Mouse (Mus musculus): ENCODE results near the gene 3110021N24Rik. TPM values are rescaled to one million over a fixed set of nuclear protein-coding genes. Genes with fewer than 3 reads are reported as not detected.
A peak's percentile ranks its signal among the peaks of the same experiment; 100 is the strongest.

Gene 3110021N24Rik
- polyA plus RNA-seq, 1 experiment from 2014 or later: 0.45 TPM

- Histone ChIP-seq H3K9ac (ENCODE audit: low read length) (no peak overlapping the region), H3K4me2 (no peak overlapping the region), H3K27ac (ENCODE audit: low read depth, low read length) (no peak overlapping the region), H3K4me3 (ENCODE audit: low read depth, low read length) (no peak overlapping the region), H3K36me3 (ENCODE audit: control insufficient read depth, insufficient read depth, low read length) (no peaks in the 10 kb centered on the region), H3K27me3 (ENCODE audit: control insufficient read depth, insufficient read depth, low read length) (no peaks in the 10 kb centered on the region), H3K4me1 (ENCODE audit: control insufficient read depth, insufficient read depth, low read length) (no peaks in the 10 kb centered on the region), H3K9me3 (ENCODE audit: control insufficient read depth, low read length) (no peaks in the 10 kb centered on the region)
- no peak for ATAC-seq (ENCODE audit: low FRiP score)
- 86% methylated on average over 1 of the region's 1 CpGs for WGBS
- peak; percentile 61 for DNase-seq (ENCODE audit: low spot score, missing footprints)
Measured at GRCm38 (mm10) chr4:108730450-108730849, 11.0 kb downstream of the 3110021N24Rik start.

- Histone ChIP-seq H3K4me2 (no peak overlapping the region), H3K4me1 (ENCODE audit: control insufficient read depth, insufficient read depth, low read length) (no peaks in the 10 kb centered on the region), H3K36me3 (ENCODE audit: control insufficient read depth, insufficient read depth, low read length) (no peaks in the 10 kb centered on the region), H3K27me3 (ENCODE audit: control insufficient read depth, insufficient read depth, low read length) (no peaks in the 10 kb centered on the region), H3K4me3 (ENCODE audit: low read depth, low read length) (no peak overlapping the region), H3K9me3 (ENCODE audit: control insufficient read depth, low read length) (no peaks in the 10 kb centered on the region), H3K27ac (ENCODE audit: low read depth, low read length) (no peak overlapping the region), H3K9ac (ENCODE audit: low read length) (no peak overlapping the region)
- no peak for ATAC-seq (ENCODE audit: low FRiP score)
- peak; percentile 44 for DNase-seq (ENCODE audit: low spot score, missing footprints)
- 48% methylated on average over 3 of the region's 3 CpGs for WGBS
Measured at GRCm38 (mm10) chr4:108731582-108731981, 12.1 kb downstream of the 3110021N24Rik start.

- Histone ChIP-seq H3K9ac (ENCODE audit: low read length) (no peak overlapping the region), H3K27me3 (ENCODE audit: control insufficient read depth, insufficient read depth, low read length) (no peaks in the 10 kb centered on the region), H3K36me3 (ENCODE audit: control insufficient read depth, insufficient read depth, low read length) (no peaks in the 10 kb centered on the region), H3K4me3 (ENCODE audit: low read depth, low read length) (no peak overlapping the region), H3K27ac (ENCODE audit: low read depth, low read length) (no peak overlapping the region), H3K4me2 (no peak overlapping the region), H3K9me3 (ENCODE audit: control insufficient read depth, low read length) (no peaks in the 10 kb centered on the region), H3K4me1 (ENCODE audit: control insufficient read depth, insufficient read depth, low read length) (no peaks in the 10 kb centered on the region)
- WGBS: 92% methylated on average over 3 of the region's 3 CpGs
- ATAC-seq (ENCODE audit: low FRiP score) (no peak), DNase-seq (ENCODE audit: low spot score, missing footprints) (peak; percentile 23)
Measured at GRCm38 (mm10) chr4:108746160-108746873, 26.9 kb downstream of the 3110021N24Rik start.

- H3K36me3 ChIP-seq (ENCODE audit: control insufficient read depth, insufficient read depth, low read length): no peaks in the 10 kb centered on the region
- H3K4me2 ChIP-seq: no peak overlapping the region
- ATAC-seq (ENCODE audit: low FRiP score) (no peak), DNase-seq (ENCODE audit: low spot score, missing footprints) (no peak)
- no peaks in the 10 kb centered on the region for H3K4me1 ChIP-seq (ENCODE audit: control insufficient read depth, insufficient read depth, low read length)
- no peaks in the 10 kb centered on the region for H3K27me3 ChIP-seq (ENCODE audit: control insufficient read depth, insufficient read depth, low read length)
- no peaks in the 10 kb centered on the region for H3K9me3 ChIP-seq (ENCODE audit: control insufficient read depth, low read length)
- H3K9ac ChIP-seq (ENCODE audit: low read length): no peak overlapping the region
- WGBS: 97% methylated on average over 3 of the region's 3 CpGs
- no peak overlapping the region for H3K27ac ChIP-seq (ENCODE audit: low read depth, low read length)
- no peak overlapping the region for H3K4me3 ChIP-seq (ENCODE audit: low read depth, low read length)
Measured at GRCm38 (mm10) chr4:108759583-108759982, 40.1 kb downstream of the 3110021N24Rik start.

GRCm38 (mm10) chr4:108768527-108768926 lies 49.1 kb downstream of the 3110021N24Rik start:
- H3K9ac ChIP-seq (ENCODE audit: low read length): no peak overlapping the region
- DNase-seq (ENCODE audit: low spot score, missing footprints) (no peak), ATAC-seq (ENCODE audit: low FRiP score) (no peak)
- no peaks in the 10 kb centered on the region for H3K4me1 ChIP-seq (ENCODE audit: control insufficient read depth, insufficient read depth, low read length)
- H3K9me3 ChIP-seq (ENCODE audit: control insufficient read depth, low read length): no peaks in the 10 kb centered on the region
- no peak overlapping the region for H3K27ac ChIP-seq (ENCODE audit: low read depth, low read length)
- H3K27me3 ChIP-seq (ENCODE audit: control insufficient read depth, insufficient read depth, low read length): no peaks in the 10 kb centered on the region
- H3K4me2 ChIP-seq: no peak overlapping the region
- H3K36me3 ChIP-seq (ENCODE audit: control insufficient read depth, insufficient read depth, low read length): no peaks in the 10 kb centered on the region
- H3K4me3 ChIP-seq (ENCODE audit: low read depth, low read length): no peak overlapping the region

- peak overlapping the region; percentile 98 for H3K9ac ChIP-seq (ENCODE audit: low read length)
- ATAC-seq (ENCODE audit: low FRiP score): no peak
- 1% methylated on average over 7 of the region's 7 CpGs for WGBS
Measured at GRCm38 (mm10) chr4:108779763-108780056, 60.3 kb downstream of the 3110021N24Rik start.

GRCm38 (mm10) chr4:108780057-108780863 lies 60.8 kb downstream of the 3110021N24Rik start, which contains the start of gene Zfyve9:
Gene Zfyve9, minus strand, starts transcription at chr4:108780798.
- no peaks in the 10 kb centered on the region for H3K9me3 ChIP-seq (ENCODE audit: control insufficient read depth, low read length)
- peak within 1 kb of the TSS; percentile 98 for H3K9ac ChIP-seq (ENCODE audit: low read length)
- H3K27ac ChIP-seq (ENCODE audit: low read depth, low read length): peak within 1 kb of the TSS; percentile 93
- H3K27me3 ChIP-seq (ENCODE audit: control insufficient read depth, insufficient read depth, low read length): no peaks in the 10 kb centered on the region
- H3K4me3 ChIP-seq (ENCODE audit: low read depth, low read length): peak within 1 kb of the TSS; percentile 87
- H3K36me3 ChIP-seq (ENCODE audit: control insufficient read depth, insufficient read depth, low read length): no peaks in the 10 kb centered on the region
- DNase-seq (ENCODE audit: low spot score, missing footprints): peak; percentile 97
- H3K4me2 ChIP-seq: peak within 1 kb of the TSS; percentile 52
- ATAC-seq (ENCODE audit: low FRiP score): peak; percentile 90
- WGBS: under 1% methylated on average over 98 of the region's 111 CpGs
- 0 out of 2 replicates have a peak, but pooled peaks cover 4% of the 10 kb centered on the region for H3K4me1 ChIP-seq (ENCODE audit: control insufficient read depth, insufficient read depth, low read length)

More at GRCm38 (mm10) chr4:108779763-108780056, 60.3 kb downstream of the 3110021N24Rik start:
- H3K4me1 ChIP-seq (ENCODE audit: control insufficient read depth, insufficient read depth, low read length): 0 out of 2 replicates have a peak, but pooled peaks cover 4% of the 10 kb centered on the region
- peak overlapping the region; percentile 93 for H3K27ac ChIP-seq (ENCODE audit: low read depth, low read length)
- H3K36me3 ChIP-seq (ENCODE audit: control insufficient read depth, insufficient read depth, low read length): no peaks in the 10 kb centered on the region
- H3K27me3 ChIP-seq (ENCODE audit: control insufficient read depth, insufficient read depth, low read length): no peaks in the 10 kb centered on the region
- H3K4me2 ChIP-seq: peak overlapping the region; percentile 52
- no peak for DNase-seq (ENCODE audit: low spot score, missing footprints)
- H3K9me3 ChIP-seq (ENCODE audit: control insufficient read depth, low read length): no peaks in the 10 kb centered on the region
- peak overlapping the region; percentile 87 for H3K4me3 ChIP-seq (ENCODE audit: low read depth, low read length)

GRCm38 (mm10) chr4:108780864-108781205 lies 61.4 kb downstream of the 3110021N24Rik start:
- H3K4me1 ChIP-seq (ENCODE audit: control insufficient read depth, insufficient read depth, low read length): 0 out of 2 replicates have a peak, but pooled peaks cover 4% of the 10 kb centered on the region
- DNase-seq (ENCODE audit: low spot score, missing footprints): peak; percentile 95
- H3K27me3 ChIP-seq (ENCODE audit: control insufficient read depth, insufficient read depth, low read length): no peaks in the 10 kb centered on the region
- peak overlapping the region; percentile 87 for H3K4me3 ChIP-seq (ENCODE audit: low read depth, low read length)
- no peaks in the 10 kb centered on the region for H3K9me3 ChIP-seq (ENCODE audit: control insufficient read depth, low read length)
- 0% methylated on average over 18 of the region's 20 CpGs for WGBS
- H3K4me2 ChIP-seq: peak overlapping the region; percentile 52
- peak overlapping the region; percentile 98 for H3K9ac ChIP-seq (ENCODE audit: low read length)
- peak overlapping the region; percentile 93 for H3K27ac ChIP-seq (ENCODE audit: low read depth, low read length)
- H3K36me3 ChIP-seq (ENCODE audit: control insufficient read depth, insufficient read depth, low read length): no peaks in the 10 kb centered on the region
- no peak for ATAC-seq (ENCODE audit: low FRiP score)

- DNase-seq (ENCODE audit: low spot score, missing footprints) (no peak), ATAC-seq (ENCODE audit: low FRiP score) (no peak)
- H3K4me2 ChIP-seq: no peak overlapping the region; the same call in 1 of the 2 replicates
- no peak overlapping the region for H3K9ac ChIP-seq (ENCODE audit: low read length)
- 0 out of 2 replicates have a peak, but pooled peaks cover 4% of the 10 kb centered on the region for H3K4me1 ChIP-seq (ENCODE audit: control insufficient read depth, insufficient read depth, low read length)
- no peak overlapping the region for H3K4me3 ChIP-seq (ENCODE audit: low read depth, low read length)
- no peaks in the 10 kb centered on the region for H3K27me3 ChIP-seq (ENCODE audit: control insufficient read depth, insufficient read depth, low read length)
- 56% methylated on average over 3 of the region's 3 CpGs for WGBS
- H3K9me3 ChIP-seq (ENCODE audit: control insufficient read depth, low read length): no peaks in the 10 kb centered on the region
- H3K36me3 ChIP-seq (ENCODE audit: control insufficient read depth, insufficient read depth, low read length): no peaks in the 10 kb centered on the region
- no peak overlapping the region for H3K27ac ChIP-seq (ENCODE audit: low read depth, low read length)
Measured at GRCm38 (mm10) chr4:108781596-108781995, 62.1 kb downstream of the 3110021N24Rik start.
